Mouse (Mus musculus) cerebellum, adult (tissue): ENCODE data around the gene Zrsr2.

ENCODE experiments used
- ATAC-seq: cut with Nextera tagmentation; 2 replicates; pipeline ENCODE4 v1.9.2; 2017; ENCODE audit warnings: mild to moderate bottlenecking, moderate library complexity, mixed read lengths; ENCODE audit not compliant: insufficient number of reproducible peaks, low FRiP score, low TSS enrichment

Gene Zrsr2

DNA sequence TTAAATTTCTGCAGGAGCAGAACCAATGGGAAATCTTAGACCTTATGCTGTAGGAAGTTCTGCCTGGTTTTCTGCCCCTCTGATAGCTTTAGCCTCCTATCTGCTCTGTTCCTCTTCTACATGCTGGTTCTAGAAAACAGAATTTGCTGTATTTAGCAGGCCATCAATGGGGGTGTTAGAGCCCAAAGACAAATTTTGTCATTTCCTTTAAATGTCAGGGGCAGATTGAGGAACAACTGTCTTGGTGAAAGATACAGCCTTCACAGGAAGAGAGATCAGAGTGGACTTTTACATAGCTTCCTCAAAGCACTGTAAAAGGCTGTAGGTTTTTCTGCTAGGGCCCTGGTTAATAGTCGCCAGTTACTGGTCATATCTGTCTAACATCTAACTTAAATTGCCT, 61.1 kb downstream of the Zrsr2 start:
- ATAC-seq: no peak

DNA sequence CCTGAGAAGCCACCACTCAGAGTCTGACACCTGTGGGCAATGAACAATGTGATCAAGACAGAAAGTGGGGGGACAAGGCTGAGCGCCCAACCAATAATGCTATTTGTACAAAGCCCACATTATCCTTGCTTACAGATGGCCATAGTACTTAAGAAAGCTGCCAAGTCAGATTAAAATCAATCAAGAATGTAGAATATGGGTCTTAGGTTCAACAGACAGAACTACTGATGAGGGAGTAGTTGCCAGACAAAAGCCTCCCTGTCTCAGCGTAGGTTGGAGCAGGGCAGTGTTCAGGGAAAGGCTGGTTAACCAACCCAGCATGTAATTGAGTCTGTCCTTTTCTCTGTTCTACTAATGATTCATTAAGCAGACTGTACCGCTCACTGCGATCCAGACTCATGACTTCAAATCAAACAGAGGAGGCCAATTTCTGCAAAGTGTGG, 72.9 kb downstream of the Zrsr2 start:
- no peak for ATAC-seq
